Comparison of ENCODE assay signal across 1 mouse cellular context in genomic region chr3:96220131-96220764, GRCm38 (mm10).
TF ChIP-seq lines count a peak whose summit lies in the region.

No protein-coding gene starts in this region.

TF ChIP-seq in myocyte, 11 proteins besides CTCF, POLR2A, EP300 and RAD21:
- peak; percentile 91 for TF ChIP-seq POLR2AphosphoS2 (IDR thresholded peaks at IDR 0.05; ENCODE audit: insufficient read length, low read depth)
